Mouse (Mus musculus): ENCODE results near the gene Slc8a3. TPM values are rescaled to one million over a fixed set of nuclear protein-coding genes. Genes with fewer than 3 reads are reported as not detected.

The Slc8a3 gene
- total and polyA plus RNA-seq, 2 experiments: under 0.01 TPM; not detected in 1

- Histone ChIP-seq H3K4me3 (ENCODE audit: insufficient read depth, low read depth, low read length) (no peak overlapping the region), H3K9ac (ENCODE audit: low read depth, low read length) (peak overlapping the region; percentile 59), H3K27ac (replicated peaks; ENCODE audit: insufficient read depth, low read depth, low read length) (peak overlapping the region; percentile 96), H3K27me3 (ENCODE audit: control insufficient read depth, insufficient read depth, low read length) (no peaks in the 10 kb centered on the region), H3K36me3 (ENCODE audit: control insufficient read depth, insufficient read depth, low read length) (no peaks in the 10 kb centered on the region), H3K4me1 (ENCODE audit: control insufficient read depth, insufficient read depth, low read length) (peaks cover 38% of the 10 kb centered on the region), H3K79me2 (ENCODE audit: control insufficient read depth, insufficient read depth, low read length) (no peaks in the 10 kb centered on the region)
- peak; percentile 100 for DNase-seq (ENCODE audit: extremely low read depth, low read depth, low spot score)
- 22% methylated on average over 1 of the region's 1 CpGs for WGBS
- TF ChIP-seq POLR2A (IDR thresholded peaks at IDR 0.05; ENCODE audit: extremely low read depth, insufficient read depth, low read length): no peak
- TF ChIP-seq CTCF (IDR thresholded peaks at IDR 0.05; ENCODE audit: low read depth, low read length): no peak
Observed at GRCm38 (mm10) chr12:81189636-81190035, 143.3 kb downstream of the Slc8a3 start.

- WGBS: 33% methylated on average over 4 of the region's 4 CpGs
- no peak overlapping the region for H3K4me3 ChIP-seq (ENCODE audit: insufficient read depth, low read depth, low read length)
- no peaks in the 10 kb centered on the region; the same call in 1 of the 2 replicates for H3K36me3 ChIP-seq (ENCODE audit: control insufficient read depth, insufficient read depth, low read length)
- DNase-seq (ENCODE audit: extremely low read depth, low read depth, low spot score): peak; percentile 71
- H3K27me3 ChIP-seq (ENCODE audit: control insufficient read depth, insufficient read depth, low read length): no peaks in the 10 kb centered on the region
- peak overlapping the region; percentile 96 for H3K27ac ChIP-seq (replicated peaks; ENCODE audit: insufficient read depth, low read depth, low read length)
- no peak for TF ChIP-seq CTCF (IDR thresholded peaks at IDR 0.05; ENCODE audit: low read depth, low read length)
- TF ChIP-seq POLR2A (IDR thresholded peaks at IDR 0.05; ENCODE audit: extremely low read depth, insufficient read depth, low read length): no peak
- no peaks in the 10 kb centered on the region for H3K79me2 ChIP-seq (ENCODE audit: control insufficient read depth, insufficient read depth, low read length)
- H3K4me1 ChIP-seq (ENCODE audit: control insufficient read depth, insufficient read depth, low read length): peaks cover 41% of the 10 kb centered on the region
- H3K9ac ChIP-seq (ENCODE audit: low read depth, low read length): peak overlapping the region; percentile 4; the same call in 1 of the 2 replicates
Observed at GRCm38 (mm10) chr12:81188996-81189395, 144.0 kb downstream of the Slc8a3 start.

GRCm38 (mm10) chr12:81188423-81188822 is 144.6 kb downstream of the Slc8a3 start:
- Histone ChIP-seq H3K36me3 (ENCODE audit: control insufficient read depth, insufficient read depth, low read length) (no peaks in the 10 kb centered on the region; the same call in 1 of the 2 replicates), H3K4me1 (ENCODE audit: control insufficient read depth, insufficient read depth, low read length) (peaks cover 42% of the 10 kb centered on the region), H3K9ac (ENCODE audit: low read depth, low read length) (peak overlapping the region; percentile 59), H3K27ac (replicated peaks; ENCODE audit: insufficient read depth, low read depth, low read length) (peak overlapping the region; percentile 96), H3K79me2 (ENCODE audit: control insufficient read depth, insufficient read depth, low read length) (no peaks in the 10 kb centered on the region), H3K4me3 (ENCODE audit: insufficient read depth, low read depth, low read length) (no peak overlapping the region), H3K27me3 (ENCODE audit: control insufficient read depth, insufficient read depth, low read length) (no peaks in the 10 kb centered on the region)
- peak; percentile 100 for DNase-seq (ENCODE audit: extremely low read depth, low read depth, low spot score)
- TF ChIP-seq CTCF (IDR thresholded peaks at IDR 0.05; ENCODE audit: low read depth, low read length) (no peak), POLR2A (IDR thresholded peaks at IDR 0.05; ENCODE audit: extremely low read depth, insufficient read depth, low read length) (no peak)
- 15% methylated on average over 3 of the region's 3 CpGs for WGBS

GRCm38 (mm10) chr12:81186668-81187067 is 146.3 kb downstream of the Slc8a3 start:
- no peaks in the 10 kb centered on the region for H3K27me3 ChIP-seq (ENCODE audit: control insufficient read depth, insufficient read depth, low read length)
- peak overlapping the region; percentile 61 for H3K9ac ChIP-seq (ENCODE audit: low read depth, low read length)
- H3K4me3 ChIP-seq (ENCODE audit: insufficient read depth, low read depth, low read length): no peak overlapping the region
- H3K4me1 ChIP-seq (ENCODE audit: control insufficient read depth, insufficient read depth, low read length): peaks cover 45% of the 10 kb centered on the region
- WGBS: 17% methylated on average over 3 of the region's 3 CpGs
- peak overlapping the region; percentile 99 for H3K27ac ChIP-seq (replicated peaks; ENCODE audit: insufficient read depth, low read depth, low read length)
- no peaks in the 10 kb centered on the region; the same call in 1 of the 2 replicates for H3K36me3 ChIP-seq (ENCODE audit: control insufficient read depth, insufficient read depth, low read length)
- peak; percentile 93 for DNase-seq (ENCODE audit: extremely low read depth, low read depth, low spot score)
- H3K79me2 ChIP-seq (ENCODE audit: control insufficient read depth, insufficient read depth, low read length): no peaks in the 10 kb centered on the region
- TF ChIP-seq CTCF (IDR thresholded peaks at IDR 0.05; ENCODE audit: low read depth, low read length): no peak
- TF ChIP-seq POLR2A (IDR thresholded peaks at IDR 0.05; ENCODE audit: extremely low read depth, insufficient read depth, low read length): no peak

GRCm38 (mm10) chr12:81186081-81186480 is 146.9 kb downstream of the Slc8a3 start:
- Histone ChIP-seq H3K4me1 (ENCODE audit: control insufficient read depth, insufficient read depth, low read length) (peaks cover 44% of the 10 kb centered on the region), H3K27me3 (ENCODE audit: control insufficient read depth, insufficient read depth, low read length) (no peaks in the 10 kb centered on the region), H3K79me2 (ENCODE audit: control insufficient read depth, insufficient read depth, low read length) (no peaks in the 10 kb centered on the region), H3K27ac (replicated peaks; ENCODE audit: insufficient read depth, low read depth, low read length) (peak overlapping the region; percentile 99), H3K9ac (ENCODE audit: low read depth, low read length) (peak overlapping the region; percentile 61; the same call in 1 of the 2 replicates), H3K4me3 (ENCODE audit: insufficient read depth, low read depth, low read length) (no peak overlapping the region), H3K36me3 (ENCODE audit: control insufficient read depth, insufficient read depth, low read length) (no peaks in the 10 kb centered on the region; the same call in 1 of the 2 replicates)
- DNase-seq (ENCODE audit: extremely low read depth, low read depth, low spot score): no peak
- TF ChIP-seq CTCF (IDR thresholded peaks at IDR 0.05; ENCODE audit: low read depth, low read length): no peak
- WGBS: 90% methylated on average over 4 of the region's 4 CpGs

GRCm38 (mm10) chr12:81184967-81185366 is 148.0 kb downstream of the Slc8a3 start:
- peaks cover 36% of the 10 kb centered on the region for H3K4me1 ChIP-seq (ENCODE audit: control insufficient read depth, insufficient read depth, low read length)
- H3K36me3 ChIP-seq (ENCODE audit: control insufficient read depth, insufficient read depth, low read length): no peaks in the 10 kb centered on the region; the same call in 1 of the 2 replicates
- no peak overlapping the region for H3K9ac ChIP-seq (ENCODE audit: low read depth, low read length)
- no peaks in the 10 kb centered on the region for H3K79me2 ChIP-seq (ENCODE audit: control insufficient read depth, insufficient read depth, low read length)
- 0 out of 2 replicates have a peak overlapping the region, but pooled peaks have one; percentile 8 for H3K27ac ChIP-seq (replicated peaks; ENCODE audit: insufficient read depth, low read depth, low read length)
- WGBS: 49% methylated on average over 2 of the region's 2 CpGs
- no peak for TF ChIP-seq CTCF (IDR thresholded peaks at IDR 0.05; ENCODE audit: low read depth, low read length)
- TF ChIP-seq POLR2A (IDR thresholded peaks at IDR 0.05; ENCODE audit: extremely low read depth, insufficient read depth, low read length): no peak
- DNase-seq (ENCODE audit: extremely low read depth, low read depth, low spot score): no peak
- no peak overlapping the region for H3K4me3 ChIP-seq (ENCODE audit: insufficient read depth, low read depth, low read length)
- no peaks in the 10 kb centered on the region for H3K27me3 ChIP-seq (ENCODE audit: control insufficient read depth, insufficient read depth, low read length)
